Comparison of ENCODE assay signal across 8 mouse cellular contexts in genomic region chr9:7714062-7714907, GRCm38 (mm10). TPM values are rescaled to one million over a fixed set of nuclear protein-coding genes. Genes with fewer than 3 reads are reported as not detected.
DNase-seq lines count a peak whose midpoint lies in the region; ATAC-seq and TF ChIP-seq lines count a peak whose summit lies in the region.

No protein-coding gene starts in this region.

- no peaks in the 10 kb centered on the region for H3K4me1 ChIP-seq in heart, postnatal 0 days (ENCODE audit: control insufficient read depth, insufficient read depth)
- no peaks in the 10 kb centered on the region for H3K4me1 ChIP-seq in forebrain, embryonic 12.5 days
- no peaks in the 10 kb centered on the region for H3K4me1 ChIP-seq in intestine, postnatal 0 days (replicated peaks; ENCODE audit: control insufficient read depth, insufficient read depth, low read length)

- no peak for ATAC-seq in heart, postnatal 0 days (ENCODE audit: insufficient read depth, low read depth)
- ATAC-seq in forebrain, embryonic 12.5 days (ENCODE audit: low FRiP score), result peak; percentile 55; the same call in 1 of the 2 replicates
- ATAC-seq in intestine, postnatal 0 days, result peak; percentile 25; the same call in 1 of the 2 replicates

- WGBS in heart, postnatal 0 days, result 29% methylated on average over 4 of the region's 4 CpGs
- WGBS in forebrain, embryonic 12.5 days, result 41% methylated on average over 4 of the region's 4 CpGs
- WGBS in intestine, postnatal 0 days, result 36% methylated on average over 4 of the region's 4 CpGs

- TF ChIP-seq CTCF in heart, postnatal 0 days (IDR thresholded peaks at IDR 0.05; ENCODE audit: low read depth), result peak; percentile 67
- peak; percentile 80 for TF ChIP-seq CTCF in intestine, postnatal 0 days (IDR thresholded peaks at IDR 0.05; ENCODE audit: low read depth)

- no peaks in the 10 kb centered on the region for H3K9me3 ChIP-seq in heart, postnatal 0 days (replicated peaks; ENCODE audit: control insufficient read depth, low read length)
- H3K9me3 ChIP-seq in forebrain, embryonic 12.5 days, result no peaks in the 10 kb centered on the region
- H3K9me3 ChIP-seq in intestine, postnatal 0 days (ENCODE audit: control insufficient read depth), result no peaks in the 10 kb centered on the region

- DNase-seq in heart, postnatal 0 days (ENCODE audit: low spot score), result peak; percentile 33
- DNase-seq in heart, adult 11 months, result no peak
- peak; percentile 56 for DNase-seq in c-Kit-positive CD71-negative TER-119-negative erythroid progenitor cells, embryonic 14.5 days (ENCODE audit: low read depth)
- DNase-seq in left cerebral cortex, postnatal 14 days (ENCODE audit: low spot score in 2 of 2), result peak; percentile 58 to 67
- peak; percentile 85 for DNase-seq in naive thymus-derived CD4-positive, alpha-beta T cell, adult 2 months (ENCODE audit: low read depth)
- DNase-seq in thymus, postnatal 25 days, result peak; percentile 59

- no peaks in the 10 kb centered on the region for H3K36me3 ChIP-seq in heart, postnatal 0 days (replicated peaks; ENCODE audit: control insufficient read depth, insufficient read depth, low read length)
- H3K36me3 ChIP-seq in forebrain, embryonic 12.5 days (replicated peaks), result no peaks in the 10 kb centered on the region
- no peaks in the 10 kb centered on the region for H3K36me3 ChIP-seq in intestine, postnatal 0 days (ENCODE audit: control insufficient read depth, insufficient read depth)

- intact Hi-C loops in left cerebral cortex, postnatal 14 days (cut with DNase I), result loop anchor here (1.0 to 10.0 kb wide), 2 partner anchors 183 to 491 kb away; no protein-coding TSS in a partner anchor

- no peak for TF ChIP-seq EP300 in heart, postnatal 0 days (IDR thresholded peaks at IDR 0.05; ENCODE audit: low read depth)

- no peak overlapping the region for H3K9ac ChIP-seq in heart, postnatal 0 days (replicated peaks; ENCODE audit: low read depth, low read length)
- no peak overlapping the region for H3K9ac ChIP-seq in forebrain, embryonic 12.5 days
- no peak overlapping the region for H3K9ac ChIP-seq in intestine, postnatal 0 days (ENCODE audit: low read depth, low read length)

- no peak overlapping the region for H3K4me2 ChIP-seq in heart, postnatal 0 days (ENCODE audit: low read depth, low read length)
- no peak overlapping the region for H3K4me2 ChIP-seq in forebrain, embryonic 12.5 days
- no peak overlapping the region for H3K4me2 ChIP-seq in intestine, postnatal 0 days (replicated peaks; ENCODE audit: low read depth)

- no peak overlapping the region for H3K27ac ChIP-seq in heart, postnatal 0 days (ENCODE audit: low read depth)
- H3K27ac ChIP-seq in forebrain, embryonic 12.5 days, result no peak overlapping the region
- H3K27ac ChIP-seq in intestine, postnatal 0 days (ENCODE audit: low read depth, low read length), result no peak overlapping the region

- no peak overlapping the region for H3K4me3 ChIP-seq in heart, postnatal 0 days (ENCODE audit: low read depth, low read length)
- no peak overlapping the region for H3K4me3 ChIP-seq in forebrain, embryonic 12.5 days (replicated peaks)
- H3K4me3 ChIP-seq in intestine, postnatal 0 days (ENCODE audit: low read depth, low read length), result no peak overlapping the region

- no peaks in the 10 kb centered on the region for H3K27me3 ChIP-seq in heart, postnatal 0 days (ENCODE audit: control insufficient read depth, insufficient read depth, low read length)
- no peaks in the 10 kb centered on the region for H3K27me3 ChIP-seq in forebrain, embryonic 12.5 days
- no peaks in the 10 kb centered on the region for H3K27me3 ChIP-seq in intestine, postnatal 0 days (replicated peaks; ENCODE audit: control insufficient read depth, insufficient read depth, low read length)

RNA-seq across cellular contexts. Expression of gene Mmp7, which starts 22.4 kb away (rescaled TPM):
- total RNA-seq in heart, postnatal 0 days (2014; rRNA removed; ENCODE audit: low replicate concordance), result not detected in 2 replicates
- polyA plus RNA-seq in heart, postnatal 0 days (2015; fragmentation: Nextera tagmentation; extraction: Ambion mirVana), result not detected in 2 replicates
- not detected in 2 replicates for polyA plus RNA-seq in forebrain, embryonic 12.5 days (2016; fragmentation: Nextera tagmentation; extraction: Ambion mirVana)
- polyA plus RNA-seq in intestine, postnatal 0 days (2015; fragmentation: Nextera tagmentation; extraction: Ambion mirVana), result 7.1 and 8.8 TPM in 2 replicates
- not detected for total RNA-seq in left cerebral cortex, postnatal 14 days (2021)

RNA-seq across cellular contexts. Expression of gene Tmem123, which starts 49.6 kb away (rescaled TPM):
- 81.0 and 81.9 TPM in 2 replicates for total RNA-seq in heart, postnatal 0 days (2014; rRNA removed; ENCODE audit: low replicate concordance)
- polyA plus RNA-seq in heart, postnatal 0 days (2015; fragmentation: Nextera tagmentation; extraction: Ambion mirVana), result 60.2 and 62.4 TPM in 2 replicates
- 85.1 and 86.5 TPM in 2 replicates for polyA plus RNA-seq in forebrain, embryonic 12.5 days (2016; fragmentation: Nextera tagmentation; extraction: Ambion mirVana)
- polyA plus RNA-seq in intestine, postnatal 0 days (2015; fragmentation: Nextera tagmentation; extraction: Ambion mirVana), result 32.8 and 36.5 TPM in 2 replicates
- 1 to 10 TPM; 9.0 to 10.0 TPM for total RNA-seq in left cerebral cortex, postnatal 14 days (2021)
